Mouse (Mus musculus) neural tube, embryonic 11.5 days (tissue): Measurements from ENCODE around the gene Ddah2. TPM values are rescaled to one million over a fixed set of nuclear protein-coding genes. Genes with fewer than 3 reads are reported as not detected.

Experiments
- ATAC-seq: fragments of 200-750 bp; cut with Nextera tagmentation; 2 replicates; pipeline ENCODE4 v1.8.0; 2017; ENCODE audit warnings: moderate number of reproducible peaks, mild to moderate bottlenecking, moderate TSS enrichment, moderate library complexity; ENCODE audit not compliant: insufficient read depth, low FRiP score, low TSS enrichment
- DNase-seq: peaks from one replicate; pipeline ENCODE4 v3.0.0-alpha.2; 2015; ENCODE audit warnings: low spot score
- H3K27ac ChIP-seq: fragments of 300-500 bp; sonication (generic); 2 replicates; pipeline ENCODE4 v1.5.1; 2014; ENCODE audit warnings: low read depth, mild to moderate bottlenecking, low read length
- H3K27me3 ChIP-seq: fragments of 300-500 bp; sonication (generic); 2 replicates; pipeline ENCODE4 v1.6.1; 2014; ENCODE audit warnings: mild to moderate bottlenecking, low read length, mixed read lengths; ENCODE audit not compliant: control insufficient read depth, insufficient read depth
- H3K36me3 ChIP-seq: fragments of 300-500 bp; sonication (generic); 2 replicates; pipeline ENCODE4 v1.6.1; 2014; ENCODE audit warnings: mild to moderate bottlenecking, low read length, moderate library complexity, mixed read lengths; ENCODE audit not compliant: control insufficient read depth, insufficient read depth
- H3K4me1 ChIP-seq: fragments of 300-500 bp; sonication (generic); 2 replicates; pipeline ENCODE4 v1.6.1; 2014; ENCODE audit warnings: low read length, mixed read lengths; ENCODE audit not compliant: control insufficient read depth, insufficient read depth
- H3K4me2 ChIP-seq: fragments of 300-500 bp; sonication (generic); 2 replicates; pipeline ENCODE4 v1.6.1; 2014; ENCODE audit warnings: low read depth, mild to moderate bottlenecking, moderate library complexity
- H3K4me3 ChIP-seq: fragments of 300-500 bp; sonication (generic); 2 replicates; pipeline ENCODE4 v1.5.1; 2014; ENCODE audit warnings: low read depth, low read length
- H3K9ac ChIP-seq: fragments of 300-500 bp; sonication (generic); 2 replicates; pipeline ENCODE4 v1.6.1; 2014; ENCODE audit warnings: mild to moderate bottlenecking, low read length
- H3K9me3 ChIP-seq: fragments of 300-500 bp; sonication (generic); 2 replicates; pipeline ENCODE4 v1.6.1; 2016; ENCODE audit warnings: low read length; ENCODE audit not compliant: control insufficient read depth
- WGBS: fragments of 180-500 bp; shearing (Covaris S2); extraction: QIAGEN DNeasy Blood & Tissue Kit; methylation state at CpG from one replicate; pipeline ENCODE4 v1.1.7; 2014; 5-methylcytosine and 5-hydroxymethylcytosine counted together
- polyA plus RNA-seq: library from polyadenylated mRNA; unstranded; fragments of >200 nt; fragmentation: Nextera tagmentation; extraction: Ambion mirVana; gene quantifications from 2 replicates; pipeline ENCODE4 v1.2.1, GENCODE M21; 2014

The Ddah2 gene
- polyA plus RNA-seq, 1 experiment from 2014 or later, result 659 TPM

DNA sequence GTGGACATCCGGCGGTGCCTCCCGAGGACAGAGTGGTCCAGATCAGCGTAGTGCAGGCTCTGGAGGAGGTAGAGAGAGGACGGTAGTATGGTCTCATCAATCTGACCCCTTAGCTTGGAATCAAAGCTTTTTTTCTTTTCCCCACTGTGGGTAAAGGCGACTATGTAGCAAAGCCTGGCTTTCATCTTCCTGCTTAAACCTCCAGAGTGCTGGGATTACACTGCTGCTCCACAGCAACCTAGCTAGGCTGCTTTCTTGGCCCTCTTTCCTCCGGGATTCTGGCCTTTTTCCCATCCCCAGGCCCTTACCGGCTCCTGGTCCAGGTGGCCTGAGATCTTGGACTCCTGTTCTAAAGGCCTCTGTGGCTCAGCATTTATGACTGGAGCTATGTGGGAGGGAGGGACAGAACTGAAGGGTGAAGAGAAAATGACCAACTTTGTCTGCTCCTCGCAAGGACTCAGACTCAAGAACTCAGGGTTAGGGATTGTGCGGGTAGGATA lies 5.6 kb downstream of the Ddah2 start:
- no peak for DNase-seq
- peak overlapping the region; percentile 57 for H3K4me2 ChIP-seq
- peaks cover 20% of the 10 kb centered on the region for H3K27me3 ChIP-seq
- ATAC-seq, result no peak
- H3K36me3 ChIP-seq, result peaks cover 2% of the 10 kb centered on the region; the same call in 1 of the 2 replicates
- H3K9ac ChIP-seq, result no peak overlapping the region; the same call in 1 of the 2 replicates
- no peak overlapping the region for H3K4me3 ChIP-seq
- H3K4me1 ChIP-seq, result peaks cover 21% of the 10 kb centered on the region
- H3K9me3 ChIP-seq, result no peaks in the 10 kb centered on the region
- WGBS, result 29% methylated on average over 10 of the region's 10 CpGs
- H3K27ac ChIP-seq, result no peak overlapping the region

DNA sequence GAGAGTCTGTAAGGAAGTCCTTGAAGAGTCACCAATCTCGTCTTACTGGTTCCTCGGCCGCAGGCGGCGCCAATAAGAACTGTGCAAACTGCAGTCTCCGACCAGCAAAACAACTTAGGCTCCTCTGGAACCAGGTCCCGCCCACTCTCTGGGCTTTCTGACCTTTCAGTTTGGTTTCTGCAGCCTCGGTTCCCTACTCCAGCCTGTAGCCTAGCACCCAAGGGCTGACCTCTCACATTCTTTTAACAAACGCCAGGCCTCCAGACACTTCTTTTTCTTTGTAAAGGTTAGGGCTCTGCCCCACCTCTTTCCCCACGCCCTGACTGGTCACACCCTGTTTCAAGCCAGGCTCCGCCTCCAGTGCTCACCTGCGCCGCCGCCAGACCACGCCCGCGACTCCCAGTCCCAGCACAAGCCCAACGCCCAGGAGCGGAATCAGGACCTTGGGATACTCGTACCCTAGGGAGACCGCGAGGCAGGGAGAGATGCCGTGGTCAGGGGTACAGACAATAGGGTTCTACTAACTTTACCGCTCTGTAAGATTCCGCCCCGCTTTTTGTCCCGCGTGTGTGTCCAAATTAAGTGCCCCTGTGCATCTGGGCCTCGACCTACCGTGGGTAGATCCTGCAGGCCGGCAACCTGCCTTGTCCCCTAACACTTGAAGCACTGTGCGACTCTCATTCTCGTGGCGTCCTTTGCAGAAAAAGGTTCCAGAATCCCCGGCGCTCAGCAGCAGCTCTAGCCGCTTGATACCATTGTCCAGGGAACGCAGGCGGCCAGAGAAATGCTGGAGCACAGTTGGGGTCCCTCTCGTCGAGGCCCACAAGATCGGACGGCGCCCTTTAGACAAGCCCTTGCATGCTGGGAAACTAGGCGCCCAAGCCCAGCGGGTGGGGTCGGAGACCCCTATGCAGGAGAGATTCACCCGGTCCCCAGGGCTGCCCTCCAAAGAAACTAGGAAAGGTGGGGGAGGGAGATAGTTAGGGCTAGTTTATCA lies 6.4 kb downstream of the Ddah2 start, which contains the start of gene Ly6g6c:
TSS of gene Ly6g6c (plus strand) at position 438 of the 997 bp plus-strand sequence.
- Histone ChIP-seq H3K4me2 (peak within 1 kb of the TSS; percentile 57), H3K9ac (peak within 1 kb of the TSS; percentile 49), H3K36me3 (peaks cover 2% of the 10 kb centered on the region; the same call in 1 of the 2 replicates), H3K4me1 (peaks cover 16% of the 10 kb centered on the region), H3K27ac (no peak within 1 kb of the TSS), H3K9me3 (no peaks in the 10 kb centered on the region), H3K4me3 (peak within 1 kb of the TSS; percentile 22), H3K27me3 (peaks cover 20% of the 10 kb centered on the region)
- WGBS, result under 1% methylated on average over 48 of the region's 48 CpGs
- ATAC-seq (no peak), DNase-seq (peak; percentile 49)

DNA sequence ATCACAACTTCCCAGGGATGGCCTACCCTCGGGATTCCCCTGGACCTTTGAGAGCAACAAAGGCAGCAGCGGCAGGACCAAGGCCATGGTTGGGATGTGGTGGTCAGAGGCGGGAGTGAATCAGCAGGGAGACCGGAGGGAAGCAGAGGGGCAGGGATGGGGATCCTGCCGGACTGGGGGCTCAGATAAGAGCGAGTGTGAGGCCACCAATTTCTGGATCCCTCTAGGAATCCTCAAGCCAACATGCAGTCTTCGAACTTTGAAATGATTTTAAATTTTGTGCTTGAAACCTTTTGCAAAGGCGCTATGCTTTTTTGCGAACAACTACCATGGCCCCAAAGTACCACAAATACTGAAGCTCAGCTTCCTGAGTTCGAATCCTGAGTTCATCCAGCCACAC lies 7.2 kb downstream of the Ddah2 start, which contains the start of gene Mpig6b:
TSS of gene Mpig6b (minus strand) at position 101 of the 400 bp plus-strand sequence.
- DNase-seq, result no peak
- Histone ChIP-seq H3K4me2 (peak within 1 kb of the TSS; percentile 57), H3K36me3 (peaks cover 2% of the 10 kb centered on the region; the same call in 1 of the 2 replicates), H3K9me3 (no peaks in the 10 kb centered on the region), H3K27ac (no peak within 1 kb of the TSS), H3K4me3 (peak within 1 kb of the TSS; percentile 22), H3K9ac (peak within 1 kb of the TSS; percentile 49), H3K27me3 (peaks cover 20% of the 10 kb centered on the region), H3K4me1 (peaks cover 13% of the 10 kb centered on the region)
- ATAC-seq, result no peak
- 47% methylated on average over 10 of the region's 10 CpGs for WGBS

DNA sequence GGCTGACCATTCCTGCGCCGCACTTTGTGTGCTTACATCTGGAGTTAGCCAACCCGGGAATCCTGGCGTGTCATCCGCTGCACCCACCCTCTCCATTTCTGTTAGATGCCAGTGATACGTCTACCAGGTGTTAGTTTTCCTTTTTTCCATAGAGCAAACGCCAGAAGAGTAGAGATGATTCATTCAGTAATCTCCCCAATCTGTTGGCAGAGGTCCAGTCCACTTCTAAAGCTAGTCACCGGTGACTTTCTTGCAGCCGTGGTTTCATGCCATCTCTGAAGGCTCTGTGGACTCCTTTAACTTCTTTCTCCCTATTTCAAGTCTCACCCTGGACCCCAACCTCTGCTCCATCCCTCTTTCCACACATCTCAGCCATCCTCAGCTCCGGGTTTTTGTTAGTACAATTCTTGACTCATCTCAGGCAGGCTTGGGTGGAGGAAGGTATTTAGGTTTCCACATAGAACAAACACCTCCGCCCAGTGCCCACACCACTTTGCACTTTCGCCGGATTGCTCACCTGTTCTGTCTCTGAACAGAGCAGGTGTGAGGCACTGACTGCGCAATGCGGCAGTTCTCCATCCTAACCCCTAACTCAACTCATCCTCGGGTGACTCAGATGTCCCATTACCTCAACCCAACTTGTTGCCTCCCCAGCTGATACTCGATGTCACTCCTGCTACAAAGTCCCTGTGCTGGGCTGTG lies 9.5 kb downstream of the Ddah2 start:
- Histone ChIP-seq H3K4me2 (no peak overlapping the region), H3K9me3 (no peaks in the 10 kb centered on the region), H3K4me1 (peaks cover 13% of the 10 kb centered on the region), H3K27me3 (peaks cover 20% of the 10 kb centered on the region), H3K4me3 (no peak overlapping the region), H3K9ac (no peak overlapping the region; the same call in 1 of the 2 replicates), H3K27ac (no peak overlapping the region), H3K36me3 (no peaks in the 10 kb centered on the region)
- ATAC-seq (no peak), DNase-seq (no peak)
- WGBS, result 88% methylated on average over 17 of the region's 17 CpGs

DNA sequence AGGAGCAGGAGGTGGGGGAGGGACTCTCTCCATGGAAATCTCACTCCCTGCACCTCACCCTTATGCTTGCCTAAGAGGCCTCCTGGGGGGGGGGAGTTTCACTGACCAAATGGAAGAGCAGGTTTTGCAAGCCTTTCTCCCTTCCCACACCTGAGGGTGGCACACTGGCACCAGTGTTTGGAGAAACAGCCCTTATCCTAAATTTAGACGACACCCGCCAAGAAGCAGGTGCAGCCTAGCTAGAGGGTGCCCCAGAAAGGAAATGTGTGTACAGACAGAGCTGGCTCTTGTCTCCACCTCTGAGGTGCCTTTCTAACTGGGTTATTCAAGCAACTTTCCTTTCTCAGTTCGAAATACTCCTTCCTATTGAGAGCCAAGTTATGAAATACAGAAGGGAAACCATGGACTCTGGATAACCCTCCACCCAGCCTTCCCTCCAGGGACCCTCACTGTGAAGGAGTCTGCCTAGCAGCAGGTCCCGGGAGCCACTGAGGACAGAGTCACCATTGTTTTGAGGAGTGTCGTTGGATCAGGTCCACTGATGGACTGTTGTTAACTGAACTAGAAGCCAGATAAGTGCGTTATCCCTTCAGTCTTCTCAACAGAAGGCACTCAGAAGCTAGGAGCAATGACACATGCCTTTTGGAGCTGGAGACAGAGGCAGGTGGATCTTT lies 11.9 kb downstream of the Ddah2 start:
- H3K9me3 ChIP-seq, result no peaks in the 10 kb centered on the region
- no peak overlapping the region for H3K4me2 ChIP-seq
- ATAC-seq (no peak), DNase-seq (no peak)
- H3K36me3 ChIP-seq, result no peaks in the 10 kb centered on the region
- no peak overlapping the region for H3K9ac ChIP-seq
- H3K4me1 ChIP-seq, result peaks cover under 1% of the 10 kb centered on the region; the same call in 1 of the 2 replicates
- 60% methylated on average over 6 of the region's 6 CpGs for WGBS
- peaks cover 4% of the 10 kb centered on the region for H3K27me3 ChIP-seq
- no peak overlapping the region for H3K27ac ChIP-seq
- no peak overlapping the region for H3K4me3 ChIP-seq

DNA sequence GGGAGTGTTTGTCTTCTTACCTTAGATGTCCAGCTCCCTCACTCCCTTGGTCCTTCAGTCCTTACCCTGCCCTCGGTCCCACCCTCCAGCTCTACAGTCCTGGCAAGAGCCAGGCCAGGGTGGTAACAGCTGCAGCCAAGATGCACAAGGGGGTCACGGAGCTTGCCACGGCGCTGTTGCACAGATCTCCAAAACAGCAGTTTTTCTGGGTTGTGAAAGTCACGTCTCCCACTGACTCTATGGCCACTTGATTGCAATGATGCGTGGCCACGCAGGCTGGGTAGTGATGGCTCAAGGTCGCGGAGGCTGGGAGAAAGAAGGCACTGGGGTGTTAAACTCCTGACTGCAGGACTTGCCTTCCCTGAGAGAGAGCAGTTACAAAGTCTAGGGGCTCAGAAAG lies 12.6 kb downstream of the Ddah2 start:
- 81% methylated on average over 9 of the region's 9 CpGs for WGBS
- no peaks in the 10 kb centered on the region for H3K9me3 ChIP-seq
- DNase-seq (no peak), ATAC-seq (no peak)
- H3K4me3 ChIP-seq, result no peak overlapping the region
- H3K9ac ChIP-seq, result no peak overlapping the region
- no peak overlapping the region for H3K4me2 ChIP-seq
- peaks cover 3% of the 10 kb centered on the region; the same call in 1 of the 2 replicates for H3K27me3 ChIP-seq
- H3K27ac ChIP-seq, result no peak overlapping the region
- no peaks in the 10 kb centered on the region for H3K4me1 ChIP-seq
- no peaks in the 10 kb centered on the region for H3K36me3 ChIP-seq

DNA sequence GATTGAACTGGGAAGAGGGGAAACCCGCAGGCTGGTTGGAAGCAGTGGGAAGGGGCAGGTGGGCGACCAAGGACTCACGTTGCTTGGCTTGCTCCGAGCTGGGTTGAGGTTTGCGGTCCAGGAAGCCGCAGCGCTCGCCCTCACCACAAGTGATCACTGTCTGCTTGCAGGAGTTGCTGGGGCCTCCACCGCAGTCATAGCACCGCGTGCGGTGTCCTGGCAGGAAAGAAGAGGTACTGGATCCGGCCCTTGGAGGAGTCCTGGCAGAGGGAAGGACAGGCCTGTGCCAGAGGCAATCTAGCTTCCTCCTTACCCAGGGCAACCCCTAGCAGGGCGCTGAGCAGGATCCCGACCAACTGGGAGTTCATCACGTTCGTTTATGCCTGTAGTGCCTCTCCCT lies 15.3 kb downstream of the Ddah2 start:
- DNase-seq, result no peak

More for the DNA sequence above, 15.3 kb downstream of the Ddah2 start:
- no peak overlapping the region for H3K27ac ChIP-seq
- H3K27me3 ChIP-seq, result no peaks in the 10 kb centered on the region
- WGBS, result 35% methylated on average over 17 of the region's 17 CpGs
- H3K4me2 ChIP-seq, result no peak overlapping the region
- no peaks in the 10 kb centered on the region for H3K9me3 ChIP-seq
- no peak overlapping the region for H3K9ac ChIP-seq
- no peak for ATAC-seq
- no peaks in the 10 kb centered on the region for H3K36me3 ChIP-seq
- no peak overlapping the region for H3K4me3 ChIP-seq
- peaks cover 9% of the 10 kb centered on the region for H3K4me1 ChIP-seq
